Mouse (Mus musculus): Measurements from ENCODE around the gene Adam6a.
"Not testable (repeated sequence)": the region's sequence is repeated elsewhere in the genome, so short reads cannot be mapped to it uniquely, and the experiment has no call there.

The Adam6a gene

DNA sequence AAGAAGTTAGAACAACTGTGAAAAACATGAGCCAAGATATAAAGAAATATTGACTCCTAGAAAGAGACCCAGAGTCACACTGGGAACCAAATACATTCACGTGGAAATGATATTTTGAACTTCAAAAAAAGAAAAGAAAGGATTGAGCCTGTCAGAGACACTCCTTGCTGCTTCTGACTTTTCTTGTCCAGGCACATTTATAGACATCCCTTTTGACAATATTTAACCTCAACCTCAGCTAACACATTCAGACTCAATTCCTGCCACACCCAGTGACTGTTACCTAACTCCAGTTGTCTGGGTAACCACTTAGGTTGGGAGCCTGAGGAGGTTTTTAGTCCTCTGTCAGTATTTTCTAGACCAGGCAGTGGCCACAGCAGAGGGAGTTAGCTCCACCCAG is at the start of gene Adam6a:
TSS of gene Adam6a (plus strand) at position 301 of the 400 bp plus-strand sequence.
- DNase-seq = not testable (repeated sequence)

DNA sequence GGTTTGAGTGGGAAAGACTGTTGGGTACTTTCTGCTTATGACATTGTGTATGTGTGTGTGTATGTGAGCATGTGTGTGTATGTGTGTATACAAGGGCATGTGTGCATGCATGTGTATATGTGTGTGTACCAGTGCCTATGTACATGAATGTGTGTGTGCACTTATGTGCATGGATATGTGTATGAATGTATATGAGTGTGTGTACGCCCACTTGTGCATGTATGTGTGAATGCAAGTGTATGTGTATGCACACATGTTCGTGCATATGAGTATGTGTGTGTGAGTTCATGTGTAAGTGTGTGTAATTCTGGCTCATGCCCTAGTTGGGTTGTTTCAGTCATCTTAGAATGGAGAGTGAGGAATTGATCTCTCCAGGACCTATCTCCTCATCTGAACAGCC is 17.8 kb upstream of the Adam6a start:
- DNase-seq = no peak

DNA sequence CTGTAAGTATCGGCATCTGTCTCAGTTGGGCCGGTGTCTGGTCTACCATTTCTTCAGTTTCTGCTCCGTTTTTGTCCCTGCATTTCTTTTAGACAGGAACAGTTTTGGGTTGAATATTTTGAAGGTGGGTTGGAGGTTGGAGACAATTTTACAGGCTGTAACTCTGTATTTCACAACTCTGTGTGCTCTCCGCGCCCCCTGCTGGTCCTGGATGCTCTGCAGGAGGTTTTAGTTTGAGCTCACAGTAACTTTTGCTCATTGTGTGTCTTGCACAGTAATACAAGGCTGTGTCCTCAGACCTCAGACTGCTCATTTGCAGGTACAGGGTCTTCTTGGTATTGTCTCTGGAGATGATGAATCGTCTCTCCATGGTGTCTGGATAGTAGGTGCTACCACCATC is 34.5 kb downstream of the Adam6a start:
- DNase-seq = peak; percentile 84

DNA sequence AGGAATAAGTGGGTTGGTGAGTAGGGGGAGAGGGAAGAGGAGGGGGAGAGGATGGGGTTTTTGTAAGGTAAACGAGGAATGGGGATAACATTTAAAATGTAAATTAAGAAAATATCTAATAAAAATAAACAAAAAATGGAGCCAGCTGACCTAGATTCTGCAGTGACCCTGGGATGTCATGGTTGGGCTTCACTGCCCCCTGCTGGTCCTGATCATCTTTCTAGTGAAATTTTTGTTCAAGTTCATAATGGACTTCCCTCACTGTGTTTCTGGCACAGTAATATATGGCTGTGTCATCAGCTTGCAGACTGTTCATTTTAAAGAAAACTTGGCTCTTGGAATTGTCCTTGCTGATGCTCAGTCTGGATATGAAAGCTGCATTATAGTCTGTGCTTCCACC is 44.3 kb downstream of the Adam6a start:
- peak; percentile 55 for DNase-seq
